Mouse (Mus musculus) MEL (cell line): ENCODE measurements around the gene Rgmb.

Experiments used
- CTCF ChIP-seq, 3 experiments: IDR thresholded peaks in 2 of 3; conservative IDR thresholded peaks in 1 of 3; 2 replicates each; pipeline ENCODE4 v1.5.1; 2011 to 2012; ENCODE audit warnings: low read length in 3 of 3, low read depth in 2 of 3, mild to moderate bottlenecking in 2 of 3, improper control_type of control experiment in 1 of 3, inconsistent platforms in 1 of 3, mixed read lengths in 1 of 3, moderate library complexity in 1 of 3; ENCODE audit not compliant: control insufficient read depth in 1 of 3, insufficient read depth in 1 of 3, poor library complexity in 1 of 3, severe bottlenecking in 1 of 3
- ELF1 ChIP-seq: IDR thresholded peaks from 2 replicates; pipeline ENCODE4 v1.6.1; 2014; ENCODE audit warnings: low read depth, mild to moderate bottlenecking, inconsistent platforms, low read length, improper control_type of control experiment, moderate library complexity
- EP300 ChIP-seq, 2 experiments: IDR thresholded peaks; 2 replicates each; pipeline ENCODE4 v1.6.1; 2011; ENCODE audit warnings: improper control_type of control experiment in 2 of 2, low read length in 2 of 2, low read depth in 1 of 2, mild to moderate bottlenecking in 1 of 2
- HCFC1 ChIP-seq: IDR thresholded peaks from 2 replicates; pipeline ENCODE4 v1.6.1; 2012; ENCODE audit warnings: low read depth, mild to moderate bottlenecking, inconsistent platforms, low read length, improper control_type of control experiment, moderate library complexity
- MAX ChIP-seq: IDR thresholded peaks from 2 replicates; pipeline ENCODE4 v1.6.1; 2011; ENCODE audit warnings: low read length, improper control_type of control experiment
- MXI1 ChIP-seq: IDR thresholded peaks from 2 replicates; pipeline ENCODE4 v1.6.1; 2011; ENCODE audit warnings: mild to moderate bottlenecking, low read depth, low read length, improper control_type of control experiment
- NRF1 ChIP-seq: IDR thresholded peaks from 2 replicates; pipeline ENCODE4 v1.6.1; 2014; ENCODE audit warnings: low read depth, mild to moderate bottlenecking, inconsistent platforms, low read length, improper control_type of control experiment, moderate library complexity; ENCODE audit not compliant: poor library complexity, insufficient read depth, severe bottlenecking
- POLR2A ChIP-seq, 2 experiments: IDR thresholded peaks; 2 replicates each; pipeline ENCODE4 v1.6.1; 2011 to 2012; ENCODE audit warnings: low read length in 2 of 2, mild to moderate bottlenecking in 2 of 2, control low read depth in 1 of 2, improper control_type of control experiment in 1 of 2, low read depth in 1 of 2, moderate library complexity in 1 of 2; ENCODE audit not compliant: control insufficient read depth in 1 of 2, insufficient read depth in 1 of 2, poor library complexity in 1 of 2
- SMC3 ChIP-seq: IDR thresholded peaks from 2 replicates; pipeline ENCODE4 v1.6.1; 2011; ENCODE audit warnings: low read depth, low read length, improper control_type of control experiment
- TBP ChIP-seq: IDR thresholded peaks from 2 replicates; pipeline ENCODE4 v1.8.0; 2011; ENCODE audit warnings: low read depth, low read length, improper control_type of control experiment
- TCF12 ChIP-seq: IDR thresholded peaks from 2 replicates; pipeline ENCODE4 v1.6.1; 2014; ENCODE audit warnings: low read depth, mild to moderate bottlenecking, inconsistent platforms, low read length, improper control_type of control experiment, moderate library complexity
- UBTF ChIP-seq: IDR thresholded peaks from 2 replicates; pipeline ENCODE4 v1.6.1; 2012; ENCODE audit warnings: low read depth, mild to moderate bottlenecking, inconsistent platforms, low read length, improper control_type of control experiment, moderate library complexity, borderline replicate concordance; ENCODE audit not compliant: insufficient read depth
- ZC3H11A ChIP-seq: IDR thresholded peaks from 2 replicates; pipeline ENCODE4 v1.6.1; 2012; ENCODE audit warnings: low read depth, mild to moderate bottlenecking, inconsistent platforms, low read length, improper control_type of control experiment

GRCm38 (mm10) chr17:15816379-15817095 is 14.3 kb downstream of the Rgmb start:
- TF ChIP-seq CTCF (IDR thresholded peaks at IDR 0.05 in 2 of 3, conservative IDR thresholded peaks at IDR 0.05 in 1 of 3; ENCODE audit: control insufficient read depth in 1 of 3, insufficient read depth in 1 of 3, low read depth in 2 of 3, low read length in 3 of 3, poor library complexity in 1 of 3, severe bottlenecking in 1 of 3): no peak
- no peak for TF ChIP-seq HCFC1
- no peak for TF ChIP-seq SMC3
- TF ChIP-seq MAX: no peak
- TF ChIP-seq POLR2A (IDR thresholded peaks at IDR 0.05; ENCODE audit: control insufficient read depth in 1 of 2, insufficient read depth in 1 of 2, low read depth in 1 of 2, low read length in 2 of 2, poor library complexity in 1 of 2): no peak
- TF ChIP-seq UBTF: no peak
- no peak for TF ChIP-seq ELF1
- no peak for TF ChIP-seq MXI1
- TF ChIP-seq ZC3H11A: no peak
- TF ChIP-seq TCF12: no peak
- no peak for TF ChIP-seq NRF1
- TF ChIP-seq EP300 (IDR thresholded peaks at IDR 0.05; ENCODE audit: low read depth in 1 of 2, low read length in 2 of 2): no peak
- no peak for TF ChIP-seq TBP
